Mouse (Mus musculus) forebrain, postnatal 0 days (tissue): Measurements from ENCODE around the gene Pcnt. TPM values are rescaled to one million over a fixed set of nuclear protein-coding genes. Genes with fewer than 3 reads are reported as not detected.

ENCODE experiments used
- ATAC-seq: fragments of 200-750 bp; cut with Nextera tagmentation; 2 replicates; pipeline ENCODE4 v1.8.0; 2017; ENCODE audit warnings: mild to moderate bottlenecking, moderate library complexity
- DNase-seq: peaks from one replicate; pipeline ENCODE4 v3.0.0-alpha.2; 2015
- H3K27ac ChIP-seq: fragments of 300-500 bp; sonication (generic); 2 replicates; pipeline ENCODE4 v1.5.1; 2014; ENCODE audit warnings: low read depth, mild to moderate bottlenecking, antibody characterized with exemption, low read length, moderate library complexity, mixed read lengths
- H3K27me3 ChIP-seq: fragments of 300-500 bp; sonication (generic); 2 replicates; pipeline ENCODE4 v1.6.1; 2014; ENCODE audit warnings: mild to moderate bottlenecking, low read length, mixed read lengths; ENCODE audit not compliant: insufficient read depth
- H3K36me3 ChIP-seq: fragments of 300-500 bp; sonication (generic); 2 replicates; pipeline ENCODE4 v1.6.1; 2014; ENCODE audit warnings: mild to moderate bottlenecking, moderate library complexity; ENCODE audit not compliant: insufficient read depth
- H3K4me1 ChIP-seq: fragments of 300-500 bp; sonication (generic); 2 replicates; pipeline ENCODE4 v1.6.1; 2014; ENCODE audit warnings: antibody characterized with exemption; ENCODE audit not compliant: insufficient read depth
- H3K4me2 ChIP-seq: fragments of 300-500 bp; sonication (generic); 2 replicates; pipeline ENCODE4 v1.6.1; 2014; ENCODE audit warnings: low read depth, mild to moderate bottlenecking, moderate library complexity
- H3K4me3 ChIP-seq: fragments of 300-500 bp; sonication (generic); 2 replicates; pipeline ENCODE4 v1.5.1; 2014; ENCODE audit warnings: low read depth, low read length, mixed read lengths
- H3K9ac ChIP-seq: fragments of 300-500 bp; sonication (generic); 2 replicates; pipeline ENCODE4 v1.6.1; 2014; ENCODE audit warnings: mild to moderate bottlenecking
- H3K9me3 ChIP-seq: fragments of 300-500 bp; sonication (generic); 2 replicates; pipeline ENCODE4 v1.6.1; 2016; ENCODE audit warnings: low read length
- CTCF ChIP-seq: sonication (generic); IDR thresholded peaks from 2 replicates; pipeline ENCODE4 v1.5.1; 2016; ENCODE audit warnings: antibody characterized with exemption, control low read depth, low read depth
- WGBS: fragments of 180-500 bp; shearing (Covaris S2); extraction: QIAGEN DNeasy Blood & Tissue Kit; methylation state at CpG from one replicate; pipeline ENCODE4 v1.1.7; 2014; 5-methylcytosine and 5-hydroxymethylcytosine counted together
- polyA plus RNA-seq: library from polyadenylated mRNA; unstranded; fragments of >200 nt; fragmentation: Nextera tagmentation; extraction: Ambion mirVana; gene quantifications from 2 replicates; pipeline ENCODE4 v1.2.1, GENCODE M21; 2015
- total RNA-seq: library from RNA; depleted of rRNA; stranded (reverse); fragments of >200 nt; gene quantifications from 2 replicates; pipeline ENCODE4 v1.2.3, GENCODE M21; 2014

The Pcnt gene
- total and polyA plus RNA-seq, 2 experiments from 2014 or later: 4.4 to 19.0 TPM

GRCm38 (mm10) chr10:76468203-76469162, 25.9 kb upstream of the Pcnt start, which contains the start of the genes Mcm3ap and Ybey:
Gene Mcm3ap, plus strand, starts transcription at chr10:76468927.
Gene Ybey, minus strand, starts transcription at chr10:76469114.
- no peaks in the 10 kb centered on the region for H3K27me3 ChIP-seq
- whole genome bisulfite sequencing: 2% methylated on average over 55 of the region's 55 CpGs
- DNase-seq: peak; percentile 94

GRCm38 (mm10) chr10:76462721-76463120, 20.1 kb upstream of the Pcnt start:
- no peak overlapping the region for H3K27ac ChIP-seq
- TF ChIP-seq CTCF: no peak
- 0 out of 2 replicates have a peak, but pooled peaks cover 5% of the 10 kb centered on the region for H3K36me3 ChIP-seq
- H3K4me1 ChIP-seq: 0 out of 2 replicates have a peak, but pooled peaks cover under 1% of the 10 kb centered on the region
- no peak overlapping the region for H3K4me3 ChIP-seq
- WGBS: 89% methylated on average over 6 of the region's 6 CpGs
- ATAC-seq: no peak
- no peak overlapping the region for H3K9ac ChIP-seq
- no peaks in the 10 kb centered on the region for H3K9me3 ChIP-seq
- H3K4me2 ChIP-seq: no peak overlapping the region
- no peaks in the 10 kb centered on the region for H3K27me3 ChIP-seq
- no peak for DNase-seq

More at GRCm38 (mm10) chr10:76468203-76469162, 25.9 kb upstream of the Pcnt start, which contains the start of the genes Mcm3ap and Ybey:
- peak within 1 kb of the TSS; percentile 88 for H3K9ac ChIP-seq
- peak within 1 kb of the TSS; percentile 85 for H3K27ac ChIP-seq
- no peaks in the 10 kb centered on the region for H3K9me3 ChIP-seq
- H3K36me3 ChIP-seq: peaks cover 28% of the 10 kb centered on the region; the same call in 1 of the 2 replicates
- peak within 1 kb of the TSS; percentile 62 for H3K4me2 ChIP-seq
- ATAC-seq: peak; percentile 99
- peak within 1 kb of the TSS; percentile 73 for H3K4me3 ChIP-seq
- TF ChIP-seq CTCF: peak; percentile 64
- peaks cover 11% of the 10 kb centered on the region; the same call in 1 of the 2 replicates for H3K4me1 ChIP-seq

- no peaks in the 10 kb centered on the region for H3K4me1 ChIP-seq
- H3K27ac ChIP-seq: no peak overlapping the region
- 90% methylated on average over 7 of the region's 7 CpGs for WGBS
- H3K9ac ChIP-seq: no peak overlapping the region
- 0 out of 2 replicates have a peak, but pooled peaks cover 5% of the 10 kb centered on the region for H3K36me3 ChIP-seq
- DNase-seq (no peak), ATAC-seq (no peak)
- H3K4me3 ChIP-seq: no peak overlapping the region
- TF ChIP-seq CTCF: no peak
- H3K27me3 ChIP-seq: no peaks in the 10 kb centered on the region
- H3K9me3 ChIP-seq: no peaks in the 10 kb centered on the region
- no peak overlapping the region for H3K4me2 ChIP-seq
These were observed 19.7 kb upstream of the Pcnt start for GRCm38 (mm10) chr10:76462312-76462711.

- DNase-seq (no peak), ATAC-seq (no peak)
- H3K4me3 ChIP-seq: no peak overlapping the region
- H3K4me2 ChIP-seq: no peak overlapping the region
- H3K27me3 ChIP-seq: no peaks in the 10 kb centered on the region
- 92% methylated on average over 1 of the region's 1 CpGs for WGBS
- H3K9me3 ChIP-seq: no peaks in the 10 kb centered on the region
- no peak overlapping the region for H3K27ac ChIP-seq
- no peak for TF ChIP-seq CTCF
- no peaks in the 10 kb centered on the region for H3K4me1 ChIP-seq
- 0 out of 2 replicates have a peak, but pooled peaks cover 5% of the 10 kb centered on the region for H3K36me3 ChIP-seq
- H3K9ac ChIP-seq: no peak overlapping the region
These were observed 18.7 kb upstream of the Pcnt start for GRCm38 (mm10) chr10:76461255-76461654.

GRCm38 (mm10) chr10:76455289-76455688, 12.7 kb upstream of the Pcnt start:
- ATAC-seq: peak; percentile 66
- WGBS: 58% methylated on average over 5 of the region's 5 CpGs
- Histone ChIP-seq H3K27me3 (no peaks in the 10 kb centered on the region), H3K9me3 (no peaks in the 10 kb centered on the region), H3K36me3 (no peaks in the 10 kb centered on the region), H3K4me2 (no peak overlapping the region), H3K4me3 (no peak overlapping the region), H3K4me1 (no peaks in the 10 kb centered on the region), H3K9ac (no peak overlapping the region), H3K27ac (no peak overlapping the region)
- peak; percentile 76 for TF ChIP-seq CTCF
- DNase-seq: peak; percentile 59

GRCm38 (mm10) chr10:76448851-76449250, 6.3 kb upstream of the Pcnt start, which contains the start of gene 2610028H24Rik:
Gene 2610028H24Rik, plus strand, starts transcription at chr10:76449081.
- no peak for TF ChIP-seq CTCF
- Histone ChIP-seq H3K9me3 (no peaks in the 10 kb centered on the region), H3K4me3 (no peak within 1 kb of the TSS), H3K9ac (no peak within 1 kb of the TSS), H3K27ac (no peak within 1 kb of the TSS), H3K27me3 (no peaks in the 10 kb centered on the region), H3K4me1 (no peaks in the 10 kb centered on the region), H3K4me2 (no peak within 1 kb of the TSS), H3K36me3 (no peaks in the 10 kb centered on the region)
- WGBS: 67% methylated on average over 5 of the region's 5 CpGs
- ATAC-seq (no peak), DNase-seq (no peak)
